Mouse (Mus musculus): ENCODE results near the gene Hoxa11. TPM values are rescaled to one million over a fixed set of nuclear protein-coding genes. Genes with fewer than 3 reads are reported as not detected.

Gene Hoxa11
- polyA plus RNA-seq (2015; fragmentation: Nextera tagmentation; extraction: Ambion mirVana), result 0.06 TPM in 1 of 2 replicates, not detected in the other

- Histone ChIP-seq H3K4me1 (replicated peaks) (peaks cover 15% of the 10 kb centered on the region), H3K9ac (no peak within 1 kb of the TSS), H3K27ac (no peak within 1 kb of the TSS), H3K4me3 (peak within 1 kb of the TSS; percentile 25), H3K4me2 (peak within 1 kb of the TSS; percentile 30), H3K27me3 (peaks cover 98% of the 10 kb centered on the region), H3K9me3 (replicated peaks) (no peaks in the 10 kb centered on the region), H3K36me3 (no peaks in the 10 kb centered on the region)
- ATAC-seq (replicated peaks; ENCODE audit: insufficient number of reproducible peaks, insufficient read depth, low FRiP score, low read depth), result 0 out of 2 replicates have a peak, but pooled peaks have one; percentile 17
- 1% methylated on average over 20 of the region's 20 CpGs for WGBS
Measured at GRCm38 (mm10) chr6:52245757-52246142, at the start of gene Hoxa11. Gene Hoxa11 (minus strand): TSS chr6:52245810.

DNA sequence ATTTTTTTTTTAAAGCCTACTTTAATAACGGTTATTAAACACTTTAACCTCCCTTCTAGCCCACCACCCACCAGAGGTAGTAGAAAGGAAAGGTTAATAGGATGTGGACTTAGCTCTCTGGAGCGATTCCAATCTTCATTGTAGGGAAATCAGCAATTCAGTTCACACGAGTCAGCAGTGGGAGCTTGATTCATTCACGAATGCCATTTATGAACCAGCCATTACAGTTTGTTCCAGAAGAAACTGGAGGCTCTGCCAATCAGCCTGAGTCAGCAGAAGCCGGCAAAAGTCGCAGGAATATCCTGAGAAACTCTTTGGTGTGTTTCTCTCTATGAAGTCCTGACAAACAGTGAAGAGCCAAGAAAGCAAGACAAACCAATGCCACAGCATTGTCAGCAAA, 49.0 kb upstream of the Hoxa11 start:
- H3K27me3 ChIP-seq, result peaks cover 71% of the 10 kb centered on the region
- H3K4me3 ChIP-seq, result no peak overlapping the region
- no peak overlapping the region for H3K9ac ChIP-seq
- no peak overlapping the region for H3K4me2 ChIP-seq
- H3K27ac ChIP-seq, result no peak overlapping the region
- 71% methylated on average over 6 of the region's 6 CpGs for WGBS
- H3K9me3 ChIP-seq (replicated peaks), result no peaks in the 10 kb centered on the region
- H3K4me1 ChIP-seq (replicated peaks), result peaks cover 10% of the 10 kb centered on the region
- no peaks in the 10 kb centered on the region for H3K36me3 ChIP-seq
- no peak for ATAC-seq (replicated peaks; ENCODE audit: insufficient number of reproducible peaks, insufficient read depth, low FRiP score, low read depth)

- Histone ChIP-seq H3K4me1 (replicated peaks) (peaks cover 10% of the 10 kb centered on the region), H3K4me2 (no peak overlapping the region), H3K9ac (no peak overlapping the region), H3K4me3 (no peak overlapping the region), H3K36me3 (no peaks in the 10 kb centered on the region), H3K27me3 (peaks cover 77% of the 10 kb centered on the region), H3K27ac (no peak overlapping the region), H3K9me3 (replicated peaks) (no peaks in the 10 kb centered on the region)
- ATAC-seq (replicated peaks; ENCODE audit: insufficient number of reproducible peaks, insufficient read depth, low FRiP score, low read depth), result no peak
- 62% methylated on average over 7 of the region's 7 CpGs for WGBS
Measured at GRCm38 (mm10) chr6:52292328-52292727, 46.7 kb upstream of the Hoxa11 start.

DNA sequence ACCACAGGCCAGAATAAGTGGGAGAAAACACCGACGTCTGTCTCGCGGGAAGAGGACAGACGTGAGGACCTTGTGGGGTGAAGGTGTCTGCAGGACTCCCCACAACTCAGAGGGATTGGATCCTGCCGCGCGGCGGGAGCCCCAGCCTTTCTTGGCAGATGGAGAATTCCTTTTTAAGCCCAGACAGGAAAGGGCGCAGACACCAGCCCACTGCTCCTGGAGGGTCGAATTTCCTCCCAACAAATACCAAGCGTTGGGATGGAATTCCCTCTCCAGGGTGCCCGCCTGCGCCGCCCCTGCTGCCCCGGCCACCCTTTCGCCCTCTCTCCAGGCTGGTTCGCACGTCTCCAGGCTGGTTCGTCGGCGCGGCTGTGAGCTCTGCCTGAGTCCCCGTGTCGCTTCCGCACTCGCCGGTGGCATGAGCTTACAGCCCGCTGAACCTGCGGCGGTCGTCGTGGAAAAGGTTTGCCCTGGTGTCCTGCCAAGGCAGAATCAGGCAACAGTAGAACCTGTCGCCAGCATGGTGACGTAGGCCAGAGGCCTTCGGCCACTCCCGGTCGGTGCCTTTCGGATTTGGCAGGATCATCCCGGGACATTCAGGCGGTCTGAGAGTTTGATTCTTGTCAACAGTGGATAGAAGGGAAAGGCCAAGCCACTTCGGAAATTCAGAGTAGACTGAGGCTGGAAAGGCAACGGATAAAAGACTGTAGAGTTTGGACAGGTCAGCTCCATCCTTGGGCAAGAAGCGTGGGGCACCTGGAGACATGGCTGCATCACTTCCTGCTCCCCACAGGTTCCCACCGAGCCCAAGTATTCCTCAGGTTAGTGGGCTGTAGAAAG, 45.6 kb upstream of the Hoxa11 start:
- peak overlapping the region; percentile 41 for H3K4me3 ChIP-seq
- peaks cover 10% of the 10 kb centered on the region for H3K4me1 ChIP-seq (replicated peaks)
- no peak for ATAC-seq (replicated peaks; ENCODE audit: insufficient number of reproducible peaks, insufficient read depth, low FRiP score, low read depth)
- no peak overlapping the region for H3K27ac ChIP-seq
- no peaks in the 10 kb centered on the region for H3K9me3 ChIP-seq (replicated peaks)
- H3K9ac ChIP-seq, result 0 out of 2 replicates have a peak overlapping the region, but pooled peaks have one; percentile 15
- no peaks in the 10 kb centered on the region for H3K36me3 ChIP-seq
- peaks cover 83% of the 10 kb centered on the region for H3K27me3 ChIP-seq
- 5% methylated on average over 45 of the region's 45 CpGs for WGBS
- H3K4me2 ChIP-seq, result peak overlapping the region; percentile 62

GRCm38 (mm10) chr6:52290186-52290585, 44.6 kb upstream of the Hoxa11 start:
- no peak overlapping the region for H3K9ac ChIP-seq
- WGBS, result 16% methylated on average over 12 of the region's 12 CpGs
- H3K9me3 ChIP-seq (replicated peaks), result no peaks in the 10 kb centered on the region
- no peaks in the 10 kb centered on the region for H3K36me3 ChIP-seq
- peaks cover 10% of the 10 kb centered on the region for H3K4me1 ChIP-seq (replicated peaks)
- H3K27ac ChIP-seq, result no peak overlapping the region
- peaks cover 77% of the 10 kb centered on the region for H3K27me3 ChIP-seq
- no peak overlapping the region for H3K4me2 ChIP-seq
- no peak overlapping the region for H3K4me3 ChIP-seq
- no peak for ATAC-seq (replicated peaks; ENCODE audit: insufficient number of reproducible peaks, insufficient read depth, low FRiP score, low read depth)

- Histone ChIP-seq H3K9ac (no peak overlapping the region), H3K9me3 (replicated peaks) (no peaks in the 10 kb centered on the region), H3K4me3 (no peak overlapping the region), H3K27ac (no peak overlapping the region), H3K4me2 (no peak overlapping the region), H3K36me3 (no peaks in the 10 kb centered on the region), H3K27me3 (peaks cover 49% of the 10 kb centered on the region), H3K4me1 (replicated peaks) (peaks cover 2% of the 10 kb centered on the region; the same call in 1 of the 2 replicates)
- 82% methylated on average over 5 of the region's 5 CpGs for WGBS
- no peak for ATAC-seq (replicated peaks; ENCODE audit: insufficient number of reproducible peaks, insufficient read depth, low FRiP score, low read depth)
Measured at GRCm38 (mm10) chr6:52283896-52284295, 38.3 kb upstream of the Hoxa11 start.

DNA sequence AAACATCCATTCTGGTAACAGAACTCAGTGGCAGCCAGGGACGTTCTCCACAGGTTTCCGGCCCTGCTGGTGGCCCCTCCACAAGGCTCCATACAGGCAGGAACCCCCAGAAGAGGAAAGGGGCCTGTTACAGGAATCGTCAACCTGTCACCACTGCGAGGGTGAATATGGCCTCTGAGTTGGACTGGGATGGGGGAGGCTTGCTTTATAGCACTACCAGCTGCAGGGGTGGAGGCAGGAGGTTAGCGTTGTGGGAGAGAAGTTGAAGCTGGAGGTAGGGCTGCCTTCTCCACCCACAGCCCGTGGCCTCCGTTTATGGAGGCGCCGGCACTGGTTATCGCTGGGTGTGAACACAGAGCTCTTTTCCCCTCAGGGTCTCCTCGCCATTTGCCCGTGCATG, 35.5 kb upstream of the Hoxa11 start:
- no peaks in the 10 kb centered on the region for H3K9me3 ChIP-seq (replicated peaks)
- peaks cover 2% of the 10 kb centered on the region; the same call in 1 of the 2 replicates for H3K4me1 ChIP-seq (replicated peaks)
- no peak overlapping the region for H3K4me2 ChIP-seq
- WGBS, result 48% methylated on average over 12 of the region's 12 CpGs
- no peak overlapping the region for H3K27ac ChIP-seq
- no peak for ATAC-seq (replicated peaks; ENCODE audit: insufficient number of reproducible peaks, insufficient read depth, low FRiP score, low read depth)
- H3K9ac ChIP-seq, result no peak overlapping the region
- H3K36me3 ChIP-seq, result no peaks in the 10 kb centered on the region
- H3K4me3 ChIP-seq, result no peak overlapping the region
- H3K27me3 ChIP-seq, result peaks cover 54% of the 10 kb centered on the region

- Histone ChIP-seq H3K27me3 (peaks cover 78% of the 10 kb centered on the region), H3K36me3 (no peaks in the 10 kb centered on the region), H3K4me2 (no peak overlapping the region), H3K27ac (no peak overlapping the region), H3K4me1 (replicated peaks) (peaks cover 13% of the 10 kb centered on the region), H3K9me3 (replicated peaks) (no peaks in the 10 kb centered on the region), H3K4me3 (no peak overlapping the region), H3K9ac (no peak overlapping the region)
- ATAC-seq (replicated peaks; ENCODE audit: insufficient number of reproducible peaks, insufficient read depth, low FRiP score, low read depth), result no peak
- WGBS, result 13% methylated on average over 5 of the region's 5 CpGs
Measured at GRCm38 (mm10) chr6:52276920-52277319, 31.3 kb upstream of the Hoxa11 start.

- WGBS, result 6% methylated on average over 6 of the region's 6 CpGs
- peaks cover 81% of the 10 kb centered on the region for H3K27me3 ChIP-seq
- H3K27ac ChIP-seq, result no peak overlapping the region
- H3K4me1 ChIP-seq (replicated peaks), result peaks cover 13% of the 10 kb centered on the region
- ATAC-seq (replicated peaks; ENCODE audit: insufficient number of reproducible peaks, insufficient read depth, low FRiP score, low read depth), result no peak
- no peaks in the 10 kb centered on the region for H3K9me3 ChIP-seq (replicated peaks)
- H3K9ac ChIP-seq, result no peak overlapping the region
- no peaks in the 10 kb centered on the region for H3K36me3 ChIP-seq
- no peak overlapping the region for H3K4me3 ChIP-seq
- H3K4me2 ChIP-seq, result no peak overlapping the region
Measured at GRCm38 (mm10) chr6:52276382-52276781, 30.8 kb upstream of the Hoxa11 start.

GRCm38 (mm10) chr6:52275563-52276280, 30.1 kb upstream of the Hoxa11 start:
- Histone ChIP-seq H3K4me3 (no peak overlapping the region), H3K36me3 (no peaks in the 10 kb centered on the region), H3K9me3 (replicated peaks) (no peaks in the 10 kb centered on the region), H3K9ac (no peak overlapping the region), H3K4me2 (no peak overlapping the region), H3K4me1 (replicated peaks) (peaks cover 13% of the 10 kb centered on the region), H3K27me3 (peaks cover 83% of the 10 kb centered on the region), H3K27ac (no peak overlapping the region)
- WGBS, result 15% methylated on average over 8 of the region's 8 CpGs
- no peak for ATAC-seq (replicated peaks; ENCODE audit: insufficient number of reproducible peaks, insufficient read depth, low FRiP score, low read depth)

DNA sequence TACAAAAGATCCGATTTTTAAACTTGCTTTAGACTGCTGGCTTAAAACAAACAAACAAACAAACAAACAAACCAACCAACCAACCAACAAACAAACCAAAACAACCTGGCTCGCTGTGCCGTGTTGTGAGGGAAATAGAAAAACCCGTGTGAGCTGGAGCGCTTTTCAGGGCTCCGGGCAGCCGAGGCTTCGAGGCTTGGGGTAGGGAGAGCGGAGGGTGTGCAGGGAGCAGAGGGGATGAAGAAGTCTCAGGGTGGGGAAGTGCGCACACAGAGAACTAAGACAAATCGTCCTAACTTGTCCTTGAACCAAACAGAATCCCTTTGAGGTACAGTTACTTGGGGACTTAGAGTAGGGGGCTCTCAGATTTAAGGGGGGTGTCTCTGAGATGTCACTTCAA, 29.0 kb upstream of the Hoxa11 start:
- no peaks in the 10 kb centered on the region for H3K36me3 ChIP-seq
- no peaks in the 10 kb centered on the region for H3K9me3 ChIP-seq (replicated peaks)
- H3K4me3 ChIP-seq, result no peak overlapping the region
- peaks cover 91% of the 10 kb centered on the region for H3K27me3 ChIP-seq
- H3K27ac ChIP-seq, result no peak overlapping the region
- WGBS, result 15% methylated on average over 11 of the region's 11 CpGs
- ATAC-seq (replicated peaks; ENCODE audit: insufficient number of reproducible peaks, insufficient read depth, low FRiP score, low read depth), result no peak
- no peak overlapping the region for H3K9ac ChIP-seq
- peaks cover 11% of the 10 kb centered on the region for H3K4me1 ChIP-seq (replicated peaks)
- H3K4me2 ChIP-seq, result no peak overlapping the region

Data from heart, embryonic 15.5 days (tissue).